Mouse (Mus musculus): ENCODE data around the gene 9030612E09Rik.

Gene 9030612E09Rik

GRCm38 (mm10) chr10:43174326-43175155 lies at the start of gene 9030612E09Rik, which contains the start of gene Sobp:
9030612E09Rik (plus strand) TSS chr10:43174704.
Sobp (minus strand) TSS chr10:43174530.
- DNase-seq (ENCODE audit: low read depth) = no peak

DNA sequence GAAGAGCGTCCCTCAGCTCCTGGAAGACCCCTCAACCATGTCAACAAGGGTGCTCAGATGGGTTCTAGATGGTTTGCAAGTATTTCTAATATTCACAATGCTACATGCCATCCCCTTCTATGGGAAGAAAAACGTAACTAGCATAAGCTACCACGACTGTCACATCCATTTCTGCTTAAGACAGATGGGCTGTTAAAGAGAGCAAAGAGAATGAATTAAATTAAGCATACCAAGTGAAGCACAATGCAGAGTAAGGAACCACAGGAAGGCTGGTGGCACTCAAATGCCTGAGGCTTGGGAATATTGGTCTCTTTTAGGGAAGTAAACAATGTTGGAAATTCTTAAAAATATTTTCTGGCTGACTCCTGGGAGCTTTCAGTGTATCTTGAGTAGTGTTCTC lies 45.8 kb upstream of the 9030612E09Rik start:
- no peak for DNase-seq (ENCODE audit: low read depth)

GRCm38 (mm10) chr10:43134027-43134426 lies 40.5 kb upstream of the 9030612E09Rik start:
- no peak for DNase-seq (ENCODE audit: low read depth)

GRCm38 (mm10) chr10:43143173-43143572 lies 31.3 kb upstream of the 9030612E09Rik start:
- no peak for DNase-seq (ENCODE audit: low read depth)

GRCm38 (mm10) chr10:43148456-43148855 lies 26.0 kb upstream of the 9030612E09Rik start:
- no peak for DNase-seq (ENCODE audit: low read depth)

DNA sequence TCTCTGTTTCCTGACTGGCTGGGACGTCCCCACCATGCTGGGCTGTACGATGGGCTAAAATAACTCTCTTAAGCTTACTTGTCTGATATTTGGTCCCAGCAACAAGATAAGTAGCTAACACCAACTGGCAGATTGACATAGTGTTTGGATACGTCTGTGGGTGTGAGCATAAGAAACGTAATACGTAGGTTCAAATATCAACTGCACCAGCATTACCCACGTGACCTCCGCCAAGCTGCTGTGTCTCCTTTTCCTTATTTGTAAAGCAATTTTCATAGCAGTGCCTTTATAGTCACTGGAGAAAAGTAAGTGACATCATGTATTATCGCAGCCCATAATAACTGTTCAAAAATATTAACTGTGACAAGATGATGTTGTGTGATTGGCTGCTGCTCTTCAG lies 21.9 kb upstream of the 9030612E09Rik start:
- no peak for DNase-seq (ENCODE audit: low read depth)

DNA sequence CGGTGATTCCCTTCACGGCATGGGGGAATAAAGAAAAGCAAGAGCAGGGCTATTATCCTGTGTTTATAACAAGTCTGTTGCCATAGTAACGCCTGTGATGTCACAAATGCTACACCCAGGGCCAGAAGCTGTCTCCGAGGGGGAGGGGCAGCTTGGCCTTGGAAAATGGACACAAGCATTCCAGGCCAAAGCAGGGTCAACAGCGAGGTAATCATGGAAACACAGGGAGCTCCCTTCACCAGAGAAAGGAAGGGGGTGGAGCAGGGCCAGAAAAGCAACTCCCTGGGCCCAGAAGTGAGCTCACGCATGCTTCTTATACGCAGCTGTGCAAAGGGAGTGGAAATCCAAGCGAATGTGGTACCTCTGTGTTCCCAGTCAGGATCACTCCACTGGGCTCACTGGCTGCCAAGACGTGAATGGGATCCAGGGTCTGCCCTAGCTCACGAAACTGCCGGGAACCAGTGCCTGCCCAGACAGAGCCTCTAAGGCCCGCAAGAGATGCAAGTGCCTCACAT lies 19.4 kb upstream of the 9030612E09Rik start:
- no peak for DNase-seq (ENCODE audit: low read depth)

DNA sequence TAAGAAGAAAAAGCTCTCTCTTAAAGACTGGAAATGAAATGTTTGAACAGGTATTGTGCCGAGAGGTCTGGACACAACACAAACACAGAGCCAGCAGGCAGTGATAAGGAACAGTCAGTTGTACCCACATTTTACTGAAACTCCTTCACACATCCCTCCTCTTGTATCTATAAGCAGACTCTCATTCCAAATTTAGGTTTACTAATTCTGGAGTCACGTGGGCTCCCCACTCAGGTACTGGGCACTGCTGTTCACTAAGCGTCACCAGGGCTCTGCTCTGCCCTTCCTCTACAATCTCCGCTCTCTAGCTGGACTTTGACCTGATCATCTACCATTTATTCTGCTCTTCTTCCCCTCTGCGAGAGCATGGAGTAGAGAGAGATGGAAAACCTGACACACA lies 15.6 kb upstream of the 9030612E09Rik start:
- no peak for DNase-seq (ENCODE audit: low read depth)

DNA sequence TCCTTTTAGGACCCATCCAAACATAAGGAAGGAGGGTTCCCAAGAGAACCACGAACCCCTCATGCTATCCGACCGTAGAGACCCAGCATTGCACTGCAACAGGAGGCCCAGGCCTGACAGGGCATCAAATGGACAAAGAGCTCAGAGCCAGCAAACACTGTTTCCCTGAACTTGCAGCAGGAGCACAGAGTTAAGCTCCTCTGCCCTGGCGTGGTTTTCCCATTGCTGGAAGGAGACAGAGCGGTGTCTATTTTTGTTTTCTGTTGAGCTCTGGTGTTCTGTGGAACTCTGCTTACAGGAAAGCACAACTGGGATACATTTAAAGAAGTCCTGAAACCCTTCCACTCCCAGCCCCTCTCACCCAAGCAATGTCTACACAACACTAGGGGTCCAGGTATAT lies 15.2 kb upstream of the 9030612E09Rik start:
- no peak for DNase-seq (ENCODE audit: low read depth)

GRCm38 (mm10) chr10:43162318-43162717 lies 12.2 kb upstream of the 9030612E09Rik start:
- DNase-seq (ENCODE audit: low read depth) = no peak

- DNase-seq (ENCODE audit: low read depth) = no peak
These were observed 10.1 kb upstream of the 9030612E09Rik start for GRCm38 (mm10) chr10:43164406-43164805.

DNA sequence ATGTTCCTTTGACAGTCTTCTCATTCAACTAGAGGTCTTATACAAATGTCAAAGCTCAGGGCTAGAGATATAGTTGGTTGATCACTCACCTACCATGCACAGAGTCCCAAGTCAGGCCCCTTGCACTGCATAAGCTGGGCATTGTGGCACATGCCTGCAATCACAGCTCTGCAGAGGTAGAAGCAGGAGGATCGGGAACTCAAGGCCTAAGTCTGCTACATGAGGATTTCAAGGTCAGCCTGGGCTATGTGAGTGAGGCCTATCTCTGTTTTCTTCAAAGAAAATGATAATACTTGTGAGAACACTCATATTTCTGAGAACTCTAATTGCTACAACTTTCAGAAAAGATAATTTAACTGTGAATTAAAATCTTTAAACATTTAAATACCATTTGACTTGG lies 8.4 kb upstream of the 9030612E09Rik start:
- no peak for DNase-seq (ENCODE audit: low read depth)

DNA sequence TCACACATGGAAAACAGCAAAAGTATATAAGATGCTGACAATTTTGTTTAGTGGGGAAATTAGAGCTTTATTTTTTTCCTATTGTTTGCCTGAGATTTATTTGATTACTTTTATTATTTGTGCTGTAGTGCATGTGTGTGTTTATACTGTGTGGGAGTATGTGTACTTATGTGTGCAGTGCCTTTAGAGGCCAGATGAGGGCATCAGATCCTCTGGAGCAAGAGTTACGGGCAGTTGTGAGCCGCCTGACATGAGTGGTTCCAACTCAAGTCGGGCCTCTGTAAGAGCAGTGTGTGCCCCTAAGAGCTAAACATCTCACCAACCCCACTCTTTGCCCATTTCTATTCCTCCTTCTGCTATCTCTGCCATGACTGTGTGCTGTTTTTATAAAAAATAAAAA lies 7.7 kb upstream of the 9030612E09Rik start:
- DNase-seq (ENCODE audit: low read depth) = no peak

- no peak for DNase-seq (ENCODE audit: low read depth)
These were observed 5.7 kb upstream of the 9030612E09Rik start for GRCm38 (mm10) chr10:43168847-43169246.

- no peak for DNase-seq (ENCODE audit: low read depth)
These were observed 3.4 kb upstream of the 9030612E09Rik start for GRCm38 (mm10) chr10:43171106-43171505.

- DNase-seq (ENCODE audit: low read depth) = no peak
These were observed 2.4 kb upstream of the 9030612E09Rik start for GRCm38 (mm10) chr10:43172066-43172465.

DNA sequence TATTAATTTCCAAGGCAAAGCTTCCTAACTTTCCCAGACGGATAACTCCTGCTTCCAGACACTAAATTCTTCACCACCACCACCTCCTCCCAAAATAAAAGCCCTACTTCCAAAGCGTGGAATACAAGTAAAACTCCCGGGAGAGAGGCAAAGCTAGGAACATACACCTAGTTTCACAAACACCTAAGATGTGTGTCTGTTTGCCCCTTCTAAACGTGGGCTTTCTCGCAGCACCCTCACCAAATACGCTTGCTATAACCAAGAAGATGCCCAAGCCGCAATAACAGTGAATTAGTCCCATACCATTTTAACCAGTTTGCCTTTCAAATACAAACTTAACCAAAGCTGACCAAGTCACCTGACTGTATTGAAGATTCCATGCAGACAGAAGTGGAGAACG lies 1.9 kb upstream of the 9030612E09Rik start:
- no peak for DNase-seq (ENCODE audit: low read depth)

DNA sequence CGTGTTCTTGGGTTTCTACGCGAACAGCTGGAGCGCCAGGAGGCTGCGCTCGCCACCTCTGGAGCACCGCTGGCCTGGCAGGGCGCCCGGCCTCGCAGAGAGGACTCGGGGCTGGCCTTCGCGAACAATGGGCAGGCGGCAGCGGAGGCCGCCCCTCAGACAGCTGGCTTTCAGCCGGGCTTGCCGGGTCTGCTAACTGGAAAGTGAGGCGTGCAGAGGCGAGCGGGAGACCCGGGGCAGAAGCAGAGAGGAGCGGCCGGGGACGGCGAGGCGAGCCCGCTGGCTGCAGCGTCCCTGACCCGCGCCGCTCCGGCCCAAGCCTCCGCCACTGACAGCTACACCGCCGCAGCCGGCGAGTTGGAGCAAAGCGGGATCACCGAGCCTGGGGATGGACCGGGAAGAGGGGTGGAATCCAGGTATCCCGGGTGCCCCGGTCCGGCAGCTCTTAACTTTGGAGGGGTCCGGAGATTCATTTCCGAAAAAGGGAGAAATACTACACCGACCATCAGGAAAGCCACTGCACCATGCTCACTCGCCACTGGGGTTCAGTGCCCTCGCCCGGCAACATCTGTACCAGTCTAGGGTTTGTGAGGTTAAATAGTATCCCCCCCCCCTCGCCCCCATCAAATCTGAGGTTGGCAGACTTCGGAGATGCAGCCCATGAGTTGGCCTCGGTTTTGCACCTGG lies 1.2 kb upstream of the 9030612E09Rik start:
- no peak for DNase-seq (ENCODE audit: low read depth)

GRCm38 (mm10) chr10:43173828-43174325 lies 627 bp upstream of the 9030612E09Rik start:
- no peak for DNase-seq (ENCODE audit: low read depth)

DNA sequence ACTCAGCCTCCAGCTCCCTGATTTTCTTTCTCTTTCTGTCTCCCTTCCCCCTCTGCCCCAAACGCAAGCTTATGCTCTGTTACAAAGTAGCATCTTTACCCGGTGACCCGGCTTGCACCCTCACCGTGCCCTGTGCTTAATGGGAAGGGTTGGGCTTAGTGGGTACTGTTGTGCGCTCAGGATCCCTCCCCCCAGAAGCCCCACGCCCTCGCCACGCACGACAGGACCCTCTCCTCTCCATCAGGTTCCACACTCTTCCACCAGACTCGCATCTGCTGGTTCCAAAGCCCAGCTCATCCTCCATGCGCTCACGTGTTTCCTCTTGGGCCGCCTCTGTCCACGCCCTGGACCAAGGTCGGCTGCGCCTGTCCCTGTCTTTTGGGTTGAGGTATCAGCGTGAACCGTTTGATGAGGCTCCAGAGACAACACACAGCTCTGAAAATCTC lies 675 bp downstream of the 9030612E09Rik start:
- DNase-seq (ENCODE audit: low read depth) = no peak

GRCm38 (mm10) chr10:43180313-43180912 lies 5.9 kb downstream of the 9030612E09Rik start:
- DNase-seq (ENCODE audit: low read depth) = no peak

DNA sequence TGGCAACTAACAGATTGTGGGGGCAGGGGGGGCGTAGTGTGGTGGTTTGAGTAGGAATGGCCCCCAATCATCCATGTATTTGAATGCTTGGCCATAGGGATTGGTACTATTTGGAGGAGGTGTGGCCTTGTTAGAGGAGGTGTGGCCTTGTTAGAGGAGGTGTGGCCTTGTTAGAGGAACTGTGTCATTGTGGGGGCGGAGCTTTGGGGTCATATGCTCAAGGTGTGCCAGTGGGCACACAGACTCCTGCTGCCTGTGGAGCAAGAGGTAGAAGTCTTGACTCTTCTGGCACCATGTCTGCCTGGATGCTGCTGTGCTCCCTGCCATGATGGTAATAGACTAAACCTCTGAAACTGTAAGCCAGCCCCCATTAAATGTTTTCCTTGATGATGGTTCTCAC lies 25.7 kb downstream of the 9030612E09Rik start:
- no peak for DNase-seq (ENCODE audit: low read depth)
